In the genomic region with DNA sequence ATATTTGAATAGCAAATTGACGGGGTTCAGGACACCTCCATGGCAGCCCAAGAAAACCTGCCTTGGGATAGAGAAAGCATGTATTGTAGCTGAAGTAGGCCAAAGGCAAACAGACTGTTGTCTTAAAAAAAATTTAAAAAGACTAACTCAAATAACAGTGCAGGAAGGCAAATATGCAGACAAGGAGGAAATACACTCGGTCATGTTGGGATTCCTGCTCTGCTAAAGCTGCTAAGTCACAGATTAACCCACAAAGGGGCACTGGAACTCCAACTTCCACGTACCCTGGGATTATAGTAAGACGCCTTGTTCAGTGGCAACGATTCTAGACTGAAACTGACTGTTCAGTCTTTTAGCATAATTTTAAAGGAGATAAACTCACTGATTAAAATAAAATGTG, we compare ENCODE assay signal across 26 mouse cellular contexts.
DNase-seq lines count a peak whose midpoint lies in the region; ATAC-seq and TF ChIP-seq lines count a peak whose summit lies in the region.
"Had no signal": no experiment of that assay in that cellular context is flagged by ENCODE, and none has a peak within 500 bp of the region (broad histone marks: within the 10 kb centered on the region; RNA-seq: fewer than 3 reads in every experiment).

No protein-coding gene starts in this region.

- no peaks in the 10 kb centered on the region for H3K36me3 ChIP-seq in kidney, adult 2 months (ENCODE audit: control insufficient read depth, insufficient read depth, low read length)
- H3K36me3 ChIP-seq in kidney, embryonic 16.5 days (ENCODE audit: insufficient read depth, low read length): no peaks in the 10 kb centered on the region
- no peaks in the 10 kb centered on the region for H3K36me3 ChIP-seq in kidney, embryonic 14.5 days (ENCODE audit: control insufficient read depth, insufficient read depth, low read length)
- H3K36me3 ChIP-seq in lung, embryonic 15.5 days: no peaks in the 10 kb centered on the region
- no peaks in the 10 kb centered on the region for H3K36me3 ChIP-seq in stomach, embryonic 14.5 days (ENCODE audit: control insufficient read depth, insufficient read depth, low read length)
- H3K36me3 ChIP-seq: embryonic facial prominence, embryonic 12.5 days; embryonic facial prominence, embryonic 15.5 days; G1E; hindbrain, embryonic 12.5 days had no signal

- no peak overlapping the region for H3K4me3 ChIP-seq in kidney, adult 2 months (ENCODE audit: insufficient read depth, low read depth, low read length)
- no peak overlapping the region for H3K4me3 ChIP-seq in kidney, embryonic 16.5 days (ENCODE audit: low read length)
- H3K4me3 ChIP-seq in kidney, embryonic 14.5 days (ENCODE audit: low read length): no peak overlapping the region
- H3K4me3 ChIP-seq in lung, embryonic 15.5 days: no peak overlapping the region
- no peak overlapping the region for H3K4me3 ChIP-seq in stomach, embryonic 14.5 days (ENCODE audit: low read depth, low read length)
- H3K4me3 ChIP-seq: embryonic facial prominence, embryonic 12.5 days; embryonic facial prominence, embryonic 15.5 days; gastrocnemius, adult 2 months; hindbrain, embryonic 12.5 days had no signal

- no peak overlapping the region for H3K27ac ChIP-seq in kidney, adult 2 months (ENCODE audit: insufficient read depth, low read depth, low read length)
- H3K27ac ChIP-seq in kidney, embryonic 16.5 days (ENCODE audit: low read length): no peak overlapping the region
- H3K27ac ChIP-seq in kidney, embryonic 14.5 days (ENCODE audit: low read depth, low read length): no peak overlapping the region
- no peak overlapping the region for H3K27ac ChIP-seq in lung, embryonic 15.5 days
- no peak overlapping the region for H3K27ac ChIP-seq in stomach, embryonic 14.5 days (ENCODE audit: low read length)
- H3K27ac ChIP-seq: embryonic facial prominence, embryonic 12.5 days; embryonic facial prominence, embryonic 15.5 days; gastrocnemius, adult 2 months; hindbrain, embryonic 12.5 days had no signal

- no peaks in the 10 kb centered on the region for H3K9me3 ChIP-seq in kidney, embryonic 16.5 days (ENCODE audit: low read length)
- H3K9me3 ChIP-seq in kidney, embryonic 14.5 days (ENCODE audit: control insufficient read depth, low read length): no peaks in the 10 kb centered on the region
- H3K9me3 ChIP-seq in lung, embryonic 15.5 days: no peaks in the 10 kb centered on the region
- no peaks in the 10 kb centered on the region for H3K9me3 ChIP-seq in stomach, embryonic 14.5 days (ENCODE audit: control insufficient read depth, low read depth, low read length)
- H3K9me3 ChIP-seq: embryonic facial prominence, embryonic 12.5 days; embryonic facial prominence, embryonic 15.5 days; G1E; hindbrain, embryonic 12.5 days had no signal

- H3K4me2 ChIP-seq in kidney, embryonic 16.5 days (replicated peaks; ENCODE audit: low read depth, low read length): no peak overlapping the region
- H3K4me2 ChIP-seq in kidney, embryonic 14.5 days (replicated peaks; ENCODE audit: low read depth, low read length): no peak overlapping the region
- H3K4me2 ChIP-seq in lung, embryonic 15.5 days: no peak overlapping the region
- no peak overlapping the region for H3K4me2 ChIP-seq in stomach, embryonic 14.5 days (replicated peaks; ENCODE audit: low read depth, low read length)
- H3K4me2 ChIP-seq: embryonic facial prominence, embryonic 12.5 days; embryonic facial prominence, embryonic 15.5 days; heart, embryonic 11.5 days; hindbrain, embryonic 12.5 days had no signal

- DNase-seq in kidney, adult 2 months: peak; percentile 32
- peak; percentile 2 for DNase-seq in kidney, postnatal 14 days
- DNase-seq in lung, postnatal 36 days: no peak
- DNase-seq in natural killer cell, adult 2 months (ENCODE audit: low spot score in 2 of 2): no peak
- DNase-seq: adrenal gland, postnatal 10 days; adrenal gland, postnatal 36 days; cerebellum, adult 11 months; cerebellum, adult 2 months; cerebellum, adult 9-11 months; cerebellum, postnatal 25 days; forebrain, postnatal 0 days; gastrocnemius, adult 2 months; gastrocnemius, postnatal 14 days; heart, adult 11 months had no signal

- H3K27me3 ChIP-seq in kidney, adult 2 months (replicated peaks; ENCODE audit: control insufficient read depth, insufficient read depth, low read length): no peaks in the 10 kb centered on the region
- H3K27me3 ChIP-seq in kidney, embryonic 16.5 days (ENCODE audit: insufficient read depth, low read length): no peaks in the 10 kb centered on the region
- no peaks in the 10 kb centered on the region for H3K27me3 ChIP-seq in kidney, embryonic 14.5 days (ENCODE audit: control insufficient read depth, insufficient read depth, low read length)
- no peaks in the 10 kb centered on the region for H3K27me3 ChIP-seq in lung, embryonic 15.5 days
- H3K27me3 ChIP-seq in stomach, embryonic 14.5 days (ENCODE audit: control insufficient read depth, insufficient read depth, low read length): no peaks in the 10 kb centered on the region
- H3K27me3 ChIP-seq: CH12.LX; embryonic facial prominence, embryonic 12.5 days; embryonic facial prominence, embryonic 15.5 days; hindbrain, embryonic 12.5 days had no signal

- 41% methylated on average over 5 of the region's 5 CpGs for WGBS in kidney, adult 2 months
- WGBS in kidney, embryonic 16.5 days: 74% methylated on average over 5 of the region's 5 CpGs
- WGBS in kidney, embryonic 14.5 days: 86% methylated on average over 5 of the region's 5 CpGs
- 47% methylated on average over 5 of the region's 5 CpGs for WGBS in lung, embryonic 15.5 days
- WGBS in stomach, embryonic 14.5 days: 58% methylated on average over 5 of the region's 5 CpGs

- no peak for TF ChIP-seq CTCF in kidney, adult 2 months (conservative IDR thresholded peaks at IDR 0.05; ENCODE audit: insufficient read depth, insufficient read length, low read depth, low read length)

- TF ChIP-seq POLR2A in kidney, adult 2 months (IDR thresholded peaks at IDR 0.05; ENCODE audit: low read depth, low read length): no peak

- no peaks in the 10 kb centered on the region for H3K4me1 ChIP-seq in kidney, adult 2 months (ENCODE audit: control insufficient read depth, insufficient read depth, low read length)
- no peaks in the 10 kb centered on the region for H3K4me1 ChIP-seq in kidney, embryonic 16.5 days (ENCODE audit: insufficient read depth, low read length)
- no peaks in the 10 kb centered on the region for H3K4me1 ChIP-seq in kidney, embryonic 14.5 days (ENCODE audit: control insufficient read depth, insufficient read depth, low read length)
- H3K4me1 ChIP-seq in lung, embryonic 15.5 days: 0 out of 2 replicates have a peak, but pooled peaks cover 2% of the 10 kb centered on the region
- H3K4me1 ChIP-seq in stomach, embryonic 14.5 days (ENCODE audit: control insufficient read depth, insufficient read depth, low read length): no peaks in the 10 kb centered on the region
- H3K4me1 ChIP-seq: embryonic facial prominence, embryonic 12.5 days; embryonic facial prominence, embryonic 15.5 days; hindbrain, embryonic 12.5 days had no signal

- no peak overlapping the region for H3K9ac ChIP-seq in kidney, embryonic 16.5 days (replicated peaks; ENCODE audit: low read length)
- no peak overlapping the region for H3K9ac ChIP-seq in kidney, embryonic 14.5 days (ENCODE audit: low read depth, low read length)
- no peak overlapping the region for H3K9ac ChIP-seq in lung, embryonic 15.5 days
- H3K9ac ChIP-seq in stomach, embryonic 14.5 days (replicated peaks; ENCODE audit: low read depth, low read length): no peak overlapping the region
- H3K9ac ChIP-seq: embryonic facial prominence, embryonic 12.5 days; embryonic facial prominence, embryonic 15.5 days; forebrain, postnatal 0 days; hindbrain, embryonic 12.5 days had no signal

- ATAC-seq in kidney, embryonic 16.5 days (ENCODE audit: low FRiP score, low TSS enrichment): no peak
- no peak for ATAC-seq in kidney, embryonic 14.5 days (ENCODE audit: low FRiP score, low TSS enrichment)
- peak; percentile 46; the same call in 1 of the 2 replicates for ATAC-seq in lung, embryonic 15.5 days (ENCODE audit: borderline replicate concordance, extremely low read depth, low FRiP score, low TSS enrichment)
- ATAC-seq in stomach, embryonic 14.5 days (ENCODE audit: insufficient number of reproducible peaks, insufficient read depth, low FRiP score, low read depth): peak; percentile 78
- ATAC-seq: forebrain, embryonic 14.5 days; forebrain, postnatal 0 days; Patski had no signal

Comparison
In these comparisons a context has a peak if more than half of its experiments do, and no peak if none do; other contexts are left out.
1. DNase-seq: peak in kidney, adult 2 months (single experiment) and kidney, postnatal 14 days (single experiment); none in lung, postnatal 36 days (single experiment) and natural killer cell, adult 2 months (0 of 2).
2. ATAC-seq: peak in lung, embryonic 15.5 days (single experiment) and stomach, embryonic 14.5 days (single experiment); none in kidney, embryonic 16.5 days (single experiment) and kidney, embryonic 14.5 days (single experiment).